Mouse (Mus musculus) cerebellum, adult 9-11 months (tissue): ENCODE data around the gene Psme1.

Experiments
- DNase-seq: peaks from one replicate; pipeline ENCODE4 v3.0.0; 2022

The Psme1 gene

GRCm38 (mm10) chr14:55575302-55575701, 2.6 kb upstream of the Psme1 start, which contains the start of gene Fitm1:
Fitm1 (plus strand) TSS chr14:55575617.
- DNase-seq, result no peak

DNA sequence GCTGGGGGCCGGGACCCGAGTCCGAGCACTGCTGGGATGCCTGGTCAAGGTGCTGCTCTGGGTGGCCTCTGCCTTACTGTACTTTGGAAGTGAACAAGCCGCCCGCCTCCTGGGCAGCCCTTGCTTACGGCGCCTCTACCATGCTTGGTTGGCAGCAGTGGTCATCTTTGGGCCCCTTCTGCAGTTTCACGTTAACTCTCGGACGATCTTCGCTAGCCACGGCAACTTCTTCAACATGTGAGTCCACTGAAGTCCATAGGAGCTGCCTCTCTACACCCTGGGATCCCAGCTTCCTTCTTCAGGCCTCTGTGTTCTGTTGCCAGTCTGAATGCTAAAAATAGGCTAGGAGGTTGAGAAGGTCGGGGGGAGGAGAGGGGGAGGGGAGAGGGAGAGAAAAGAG, 2.2 kb upstream of the Psme1 start:
- no peak for DNase-seq

DNA sequence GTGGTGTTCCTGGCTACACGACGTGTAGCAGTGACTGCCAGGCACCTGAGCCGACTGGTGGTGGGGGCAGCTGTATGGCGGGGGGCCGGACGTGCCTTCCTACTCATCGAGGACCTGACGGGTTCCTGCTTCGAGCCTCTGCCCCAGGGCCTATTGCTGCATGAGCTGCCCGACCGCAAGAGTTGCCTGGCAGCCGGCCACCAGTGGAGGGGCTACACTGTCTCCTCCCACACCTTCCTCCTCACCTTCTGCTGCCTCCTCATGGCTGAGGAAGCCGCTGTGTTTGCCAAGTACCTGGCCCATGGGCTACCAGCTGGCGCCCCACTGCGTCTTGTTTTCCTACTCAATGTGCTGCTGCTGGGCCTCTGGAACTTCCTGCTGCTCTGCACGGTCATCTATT, 1.5 kb upstream of the Psme1 start:
- DNase-seq, result peak; percentile 38

GRCm38 (mm10) chr14:55578668-55579269, 846 bp downstream of the Psme1 start:
- peak; percentile 67 for DNase-seq

- peak; percentile 27 for DNase-seq
Observed at GRCm38 (mm10) chr14:55579511-55580496, 1.9 kb downstream of the Psme1 start.

DNA sequence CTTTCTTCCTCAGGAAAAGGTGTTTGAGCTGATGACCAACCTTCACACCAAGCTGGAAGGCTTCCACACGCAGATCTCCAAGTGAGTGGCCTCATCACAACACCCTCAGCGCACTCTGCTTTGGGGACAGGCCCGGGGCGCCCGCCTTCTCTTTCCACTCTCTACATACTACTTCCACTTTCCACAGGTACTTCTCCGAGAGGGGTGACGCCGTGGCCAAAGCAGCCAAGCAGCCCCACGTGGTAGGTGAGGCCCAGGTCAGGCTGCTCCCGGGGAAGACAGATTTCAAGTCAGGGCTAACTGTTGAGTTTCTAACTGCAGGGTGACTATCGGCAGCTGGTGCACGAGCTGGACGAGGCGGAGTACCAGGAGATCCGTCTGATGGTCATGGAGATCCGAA, 2.8 kb downstream of the Psme1 start:
- DNase-seq, result peak; percentile 29

DNA sequence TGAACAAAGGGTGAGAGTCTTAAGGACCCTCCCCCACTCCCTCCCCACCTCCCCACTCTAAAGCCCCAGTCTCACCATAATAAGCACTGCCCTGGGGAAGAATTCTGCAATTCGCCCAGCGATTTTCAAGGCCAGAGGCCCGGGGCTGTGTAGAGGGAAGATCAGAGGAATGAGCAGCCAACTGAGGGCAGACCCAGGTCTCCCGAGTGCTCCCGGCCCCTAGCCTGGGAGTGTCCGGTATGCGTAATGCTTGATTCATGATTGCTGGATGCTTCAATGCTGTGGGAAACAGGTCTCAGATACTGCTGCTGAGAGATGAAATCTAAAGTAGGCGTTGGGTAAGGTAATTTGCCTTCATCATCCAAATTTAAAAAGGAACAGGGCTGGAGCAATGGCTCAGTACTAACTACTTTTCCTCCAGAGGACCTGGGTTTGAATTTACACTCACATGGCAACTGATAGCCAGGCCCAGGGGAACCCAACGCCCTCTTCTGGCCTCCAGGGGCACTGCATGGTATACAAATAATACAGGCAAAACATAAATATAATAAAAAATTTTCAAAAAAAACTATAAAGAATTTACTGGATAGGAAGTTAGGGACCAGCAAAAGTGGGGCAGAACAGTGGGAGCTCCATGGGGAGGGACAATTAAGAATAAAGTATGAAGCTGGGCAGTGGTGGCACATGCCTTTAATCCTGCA, 4.2 kb downstream of the Psme1 start:
- DNase-seq, result no peak

DNA sequence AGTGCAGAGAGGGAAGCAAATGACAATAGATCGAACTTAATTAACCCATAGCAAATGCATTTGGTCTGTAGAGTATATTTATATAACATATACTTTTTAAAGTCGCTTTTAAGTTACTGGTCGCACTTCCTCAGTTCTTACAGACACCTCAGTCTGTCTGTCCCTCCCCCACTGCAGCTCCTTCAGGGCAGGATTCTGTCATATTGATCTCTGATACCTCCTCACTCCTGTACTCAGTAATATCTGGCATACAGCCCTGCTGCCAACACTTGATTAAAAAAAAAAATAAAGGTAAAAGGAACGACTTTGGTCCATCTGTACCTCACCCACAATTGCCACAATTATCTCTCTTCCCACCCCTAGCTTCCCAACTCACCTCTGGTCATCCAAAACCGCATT, 6.4 kb downstream of the Psme1 start:
- DNase-seq, result no peak

DNA sequence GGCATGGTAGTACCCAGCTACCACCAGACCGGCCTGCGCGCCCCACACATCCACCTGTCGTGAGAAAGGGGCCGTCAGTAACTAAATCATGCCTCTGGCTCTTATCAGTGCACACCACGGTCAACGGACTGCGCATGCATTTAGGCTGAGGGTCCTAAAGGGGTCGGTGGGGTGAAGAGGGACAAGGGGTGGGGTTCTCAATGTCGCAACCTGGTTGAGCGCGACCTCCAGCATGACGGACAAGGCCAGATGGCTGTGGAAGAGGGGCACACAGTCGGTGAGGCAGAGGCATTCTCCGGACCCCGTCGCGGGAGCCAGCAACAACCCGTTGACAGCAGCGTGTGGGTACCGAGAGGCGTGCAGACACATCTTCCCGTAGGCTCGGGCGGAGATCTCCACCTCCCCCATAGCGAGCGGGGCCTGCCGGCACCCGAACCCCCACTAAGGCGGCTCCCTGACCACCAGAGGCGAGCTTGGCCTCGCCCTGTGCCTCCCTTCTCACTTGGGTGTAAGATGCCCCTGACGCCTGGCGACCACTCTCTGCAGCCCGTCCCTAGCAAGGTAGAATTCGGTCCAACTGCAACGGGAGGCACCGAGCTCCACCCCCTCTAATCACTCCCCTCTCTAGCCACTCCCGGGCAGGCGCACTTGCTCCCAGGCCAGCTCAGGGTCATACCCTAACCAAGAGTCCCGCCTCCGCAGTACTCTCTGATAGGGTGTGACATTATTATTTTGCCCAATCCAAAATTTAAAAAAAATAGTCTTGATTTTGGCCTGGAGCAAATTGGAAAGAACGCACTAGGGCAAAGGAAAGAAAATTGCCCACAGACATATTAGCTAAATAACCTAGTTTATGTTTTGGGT, 7.0 kb downstream of the Psme1 start, which contains the start of gene Emc9:
Gene Emc9 (minus strand): TSS at position 601 of the 864 bp plus-strand sequence.
- DNase-seq, result peak; percentile 89

- peak; percentile 51 for DNase-seq
Observed at GRCm38 (mm10) chr14:55585566-55585960, 7.6 kb downstream of the Psme1 start.

GRCm38 (mm10) chr14:55586149-55586548, 8.2 kb downstream of the Psme1 start:
- DNase-seq, result no peak

DNA sequence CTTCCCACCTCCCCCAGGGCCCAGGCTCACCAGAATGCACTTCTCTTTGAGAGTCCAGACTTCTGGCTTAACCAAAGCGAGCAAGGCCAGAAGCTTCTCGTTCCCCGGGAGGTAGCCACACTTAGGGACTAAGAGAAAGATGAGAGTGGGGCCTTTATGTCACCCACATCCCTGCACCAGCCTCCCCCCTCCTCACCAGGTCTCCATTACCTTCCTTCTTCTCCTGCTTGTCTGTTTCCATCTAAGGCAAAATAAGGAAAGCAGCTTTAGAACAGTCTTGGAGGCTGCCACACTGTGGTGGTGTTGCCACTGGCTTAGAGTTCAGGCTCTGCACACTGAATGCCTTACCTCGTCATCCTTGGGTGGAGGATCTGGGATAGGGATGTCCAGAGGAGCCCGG, 11.3 kb downstream of the Psme1 start:
- DNase-seq, result peak; percentile 29

- DNase-seq, result peak; percentile 42
Observed at GRCm38 (mm10) chr14:55589771-55590448, 12.0 kb downstream of the Psme1 start.

- peak; percentile 92 for DNase-seq
Observed at GRCm38 (mm10) chr14:55590748-55591330, 12.9 kb downstream of the Psme1 start, which contains the start of gene Psme2. Psme2 (minus strand) TSS chr14:55591113.

- DNase-seq, result peak; percentile 95
Observed at GRCm38 (mm10) chr14:55591331-55591891, 13.5 kb downstream of the Psme1 start, which contains the start of gene Rnf31. Rnf31 (plus strand) TSS chr14:55591708.

DNA sequence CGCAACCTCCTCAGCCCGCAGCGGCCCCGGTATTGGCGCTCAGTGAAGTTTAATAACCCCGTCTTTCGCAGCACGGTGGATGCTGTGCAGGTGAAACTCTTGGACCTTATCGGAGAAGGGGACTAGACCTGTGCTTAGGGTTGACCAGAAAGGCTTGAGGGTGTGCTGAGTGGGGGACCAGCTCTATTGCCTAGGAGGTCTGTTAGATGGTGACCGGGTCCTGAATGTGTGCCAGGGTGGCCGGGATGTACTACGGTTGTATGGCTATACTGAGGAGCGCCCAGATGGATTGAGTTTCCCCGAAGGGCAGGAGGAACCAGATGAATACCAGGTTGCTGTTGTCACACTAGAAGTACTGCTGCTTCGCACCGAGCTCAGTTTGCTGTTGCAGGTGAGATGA, 14.3 kb downstream of the Psme1 start:
- peak; percentile 68 for DNase-seq

DNA sequence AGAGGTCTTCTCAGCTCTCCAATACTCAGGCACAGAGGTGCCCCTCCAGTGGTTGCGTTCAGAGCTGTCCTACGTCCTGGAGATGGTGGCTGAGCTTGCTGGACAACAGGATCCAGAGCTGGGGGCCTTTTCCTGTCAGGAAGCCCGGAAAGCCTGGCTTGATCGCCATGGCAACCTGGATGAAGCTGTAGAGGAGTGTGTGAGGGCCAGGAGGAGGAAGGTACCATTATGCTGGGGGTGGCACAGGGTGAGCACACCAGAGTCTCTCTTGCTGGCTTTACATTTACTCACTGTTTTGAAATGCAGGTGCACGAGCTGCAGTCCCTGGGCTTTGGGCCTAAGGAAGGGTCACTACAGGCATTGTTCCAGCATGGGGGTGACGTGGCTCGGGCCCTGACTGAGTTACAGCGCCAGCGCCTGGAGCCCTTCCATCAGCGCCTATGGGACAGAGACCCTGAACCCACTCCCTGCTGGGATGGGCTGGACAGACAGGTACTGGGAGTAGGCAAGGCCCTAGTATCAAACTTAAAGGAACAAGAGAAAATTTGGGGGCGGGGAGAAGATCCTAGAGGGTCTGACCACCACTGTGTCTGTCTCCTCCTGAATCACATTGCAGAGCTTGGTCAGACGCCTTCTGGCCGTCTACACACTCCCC, 18.2 kb downstream of the Psme1 start:
- DNase-seq, result no peak

- DNase-seq, result no peak
Observed at GRCm38 (mm10) chr14:55598521-55599390, 20.8 kb downstream of the Psme1 start.

GRCm38 (mm10) chr14:55603271-55603632, 25.3 kb downstream of the Psme1 start, which contains the start of gene Irf9:
Irf9 (plus strand) TSS chr14:55603571.
- no peak for DNase-seq
